Mouse (Mus musculus) forebrain, embryonic 14.5 days (tissue): ENCODE measurements around the gene Ilf3. TPM values are rescaled to one million over a fixed set of nuclear protein-coding genes. Genes with fewer than 3 reads are reported as not detected.

ENCODE experiments used
- ATAC-seq: fragments of 200-750 bp; cut with Nextera tagmentation; 2 replicates; pipeline ENCODE4 v1.8.0; 2017; ENCODE audit warnings: mild to moderate bottlenecking, moderate library complexity
- DNase-seq: peaks from one replicate; pipeline ENCODE4 v3.0.0-alpha.2; 2015; ENCODE audit warnings: low spot score
- H3K27ac ChIP-seq: fragments of 300-500 bp; sonication (generic); 2 replicates; pipeline ENCODE4 v1.5.1; 2014; ENCODE audit warnings: low read depth, mild to moderate bottlenecking, control low read depth, low read length, moderate library complexity
- H3K27me3 ChIP-seq: fragments of 300-500 bp; sonication (generic); replicated peaks from 2 replicates; pipeline ENCODE4 v1.6.1; 2014; ENCODE audit warnings: low read length, control low read depth, mixed read lengths; ENCODE audit not compliant: control insufficient read depth, insufficient read depth
- H3K36me3 ChIP-seq: fragments of 300-500 bp; sonication (generic); 2 replicates; pipeline ENCODE4 v1.6.1; 2014; ENCODE audit warnings: low read length, control low read depth; ENCODE audit not compliant: control insufficient read depth, insufficient read depth
- H3K4me1 ChIP-seq: fragments of 300-500 bp; sonication (generic); 2 replicates; pipeline ENCODE4 v1.6.1; 2014; ENCODE audit warnings: antibody characterized with exemption, low read length, control low read depth; ENCODE audit not compliant: control insufficient read depth, insufficient read depth
- H3K4me2 ChIP-seq: fragments of 300-500 bp; sonication (generic); 2 replicates; pipeline ENCODE4 v1.6.1; 2014; ENCODE audit warnings: mild to moderate bottlenecking, control low read depth, low read length
- H3K4me3 ChIP-seq: fragments of 300-500 bp; sonication (generic); 2 replicates; pipeline ENCODE4 v1.5.1; 2014; ENCODE audit warnings: low read depth, low read length, control low read depth
- H3K9ac ChIP-seq: fragments of 300-500 bp; sonication (generic); 2 replicates; pipeline ENCODE4 v1.6.1; 2014; ENCODE audit warnings: mild to moderate bottlenecking, low read length, control low read depth, moderate library complexity
- H3K9me3 ChIP-seq: fragments of 300-500 bp; sonication (generic); replicated peaks from 2 replicates; pipeline ENCODE4 v1.6.1; 2016; ENCODE audit warnings: low read length, control low read depth, mixed read lengths; ENCODE audit not compliant: control insufficient read depth
- WGBS: fragments of 180-500 bp; shearing (Covaris S2); extraction: QIAGEN DNeasy Blood & Tissue Kit; methylation state at CpG from one replicate; pipeline ENCODE4 v1.1.7; 2014; 5-methylcytosine and 5-hydroxymethylcytosine counted together
- polyA plus RNA-seq: library from polyadenylated mRNA; unstranded; fragments of >200 nt; fragmentation: Nextera tagmentation; extraction: Ambion mirVana; gene quantifications from 2 replicates; pipeline ENCODE4 v1.2.1, GENCODE M21; 2014

The Ilf3 gene
- polyA plus RNA-seq, 1 experiment from 2014 or later = 249 TPM

- H3K27me3 ChIP-seq = no peaks in the 10 kb centered on the region
- no peaks in the 10 kb centered on the region for H3K4me1 ChIP-seq
- H3K9ac ChIP-seq = no peak overlapping the region
- ATAC-seq (no peak), DNase-seq (no peak)
- peaks cover 90% of the 10 kb centered on the region for H3K36me3 ChIP-seq
- WGBS = 94% methylated on average over 5 of the region's 5 CpGs
- no peak overlapping the region for H3K4me2 ChIP-seq
- H3K9me3 ChIP-seq = no peaks in the 10 kb centered on the region
- H3K27ac ChIP-seq = no peak overlapping the region
- H3K4me3 ChIP-seq = no peak overlapping the region
Measured at GRCm38 (mm10) chr9:21403745-21404144, 36.1 kb downstream of the Ilf3 start.

- H3K9me3 ChIP-seq = no peaks in the 10 kb centered on the region
- DNase-seq (no peak), ATAC-seq (no peak)
- peaks cover 72% of the 10 kb centered on the region for H3K36me3 ChIP-seq
- H3K4me1 ChIP-seq = no peaks in the 10 kb centered on the region
- H3K27me3 ChIP-seq = no peaks in the 10 kb centered on the region
- no peak overlapping the region for H3K9ac ChIP-seq
- H3K4me3 ChIP-seq = no peak overlapping the region
- 80% methylated on average over 4 of the region's 4 CpGs for WGBS
- H3K27ac ChIP-seq = no peak overlapping the region
- H3K4me2 ChIP-seq = no peak overlapping the region
Measured at GRCm38 (mm10) chr9:21405525-21405924, 37.9 kb downstream of the Ilf3 start.

GRCm38 (mm10) chr9:21407951-21408350 is 40.3 kb downstream of the Ilf3 start:
- Histone ChIP-seq H3K4me1 (0 out of 2 replicates have a peak, but pooled peaks cover 2% of the 10 kb centered on the region), H3K9me3 (no peaks in the 10 kb centered on the region), H3K27ac (no peak overlapping the region), H3K4me3 (no peak overlapping the region), H3K36me3 (peaks cover 48% of the 10 kb centered on the region), H3K27me3 (no peaks in the 10 kb centered on the region), H3K9ac (no peak overlapping the region), H3K4me2 (no peak overlapping the region)
- DNase-seq (peak; percentile 49), ATAC-seq (no peak)
- WGBS = 22% methylated on average over 4 of the region's 4 CpGs

GRCm38 (mm10) chr9:21408624-21409023 is 41.0 kb downstream of the Ilf3 start:
- Histone ChIP-seq H3K36me3 (peaks cover 41% of the 10 kb centered on the region), H3K9ac (no peak overlapping the region), H3K4me2 (no peak overlapping the region), H3K4me1 (0 out of 2 replicates have a peak, but pooled peaks cover 2% of the 10 kb centered on the region), H3K27ac (no peak overlapping the region), H3K4me3 (no peak overlapping the region), H3K9me3 (no peaks in the 10 kb centered on the region), H3K27me3 (no peaks in the 10 kb centered on the region)
- ATAC-seq (no peak), DNase-seq (no peak)
- WGBS = 74% methylated on average over 7 of the region's 7 CpGs

GRCm38 (mm10) chr9:21409592-21410317 is 42.1 kb downstream of the Ilf3 start:
- H3K9me3 ChIP-seq = no peaks in the 10 kb centered on the region
- no peak overlapping the region for H3K4me3 ChIP-seq
- ATAC-seq (peak; percentile 35; the same call in 1 of the 2 replicates), DNase-seq (peak; percentile 89)
- H3K4me1 ChIP-seq = 0 out of 2 replicates have a peak, but pooled peaks cover 2% of the 10 kb centered on the region
- H3K9ac ChIP-seq = no peak overlapping the region
- H3K27me3 ChIP-seq = no peaks in the 10 kb centered on the region
- no peak overlapping the region for H3K27ac ChIP-seq
- peaks cover 34% of the 10 kb centered on the region for H3K36me3 ChIP-seq
- WGBS = 34% methylated on average over 9 of the region's 9 CpGs
- H3K4me2 ChIP-seq = no peak overlapping the region

DNA sequence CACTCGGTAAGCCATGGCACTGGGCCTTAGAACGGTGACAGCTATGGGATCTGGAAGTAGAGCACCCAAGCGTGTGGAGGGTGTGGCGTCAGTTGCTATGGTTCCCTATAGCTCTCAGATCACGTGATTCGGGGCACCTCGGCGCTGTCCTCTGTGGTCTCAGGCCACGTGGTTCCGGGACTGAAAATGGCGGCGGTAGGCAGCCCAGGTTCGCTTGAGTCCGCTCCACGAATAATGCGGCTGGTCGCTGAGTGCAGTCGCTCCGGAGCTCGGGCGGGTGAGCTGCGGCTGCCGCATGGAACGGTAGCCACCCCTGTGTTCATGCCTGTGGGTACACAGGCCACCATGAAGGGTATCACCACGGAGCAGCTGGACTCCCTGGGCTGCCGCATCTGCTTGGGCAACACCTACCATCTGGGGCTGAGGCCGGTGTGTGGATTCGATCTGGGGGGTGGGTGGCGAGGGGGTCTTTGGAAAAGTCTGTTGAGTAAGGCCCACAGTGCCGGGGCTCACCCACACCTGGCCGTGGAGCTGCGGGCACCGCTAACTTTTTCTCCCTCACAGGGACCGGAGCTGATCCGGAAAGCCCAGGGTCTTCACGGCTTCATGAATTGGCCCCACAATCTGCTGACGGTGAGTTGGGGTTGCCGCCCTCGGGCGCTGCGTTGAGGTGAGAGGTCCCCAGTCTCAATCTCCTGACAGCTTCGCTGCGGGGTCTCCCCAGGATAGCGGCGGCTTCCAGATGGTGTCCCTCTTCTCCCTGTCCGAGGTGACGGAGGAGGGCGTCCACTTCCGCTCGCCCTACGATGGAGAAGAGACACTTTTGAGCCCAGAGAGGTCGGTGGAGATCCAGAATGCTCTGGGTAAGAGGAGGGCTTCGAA is 44.2 kb downstream of the Ilf3 start, which contains the start of gene Qtrt1:
Gene Qtrt1, plus strand, starts transcription at position 169 of the 882 bp plus-strand sequence.
- H3K9ac ChIP-seq = peak within 1 kb of the TSS; percentile 77
- H3K36me3 ChIP-seq = peaks cover 30% of the 10 kb centered on the region
- H3K27ac ChIP-seq = peak within 1 kb of the TSS; percentile 10; the same call in 1 of the 2 replicates
- H3K9me3 ChIP-seq = no peaks in the 10 kb centered on the region
- H3K27me3 ChIP-seq = no peaks in the 10 kb centered on the region
- peak within 1 kb of the TSS; percentile 83 for H3K4me2 ChIP-seq
- peak within 1 kb of the TSS; percentile 71 for H3K4me3 ChIP-seq
- 0 out of 2 replicates have a peak, but pooled peaks cover 2% of the 10 kb centered on the region for H3K4me1 ChIP-seq
- 2% methylated on average over 53 of the region's 53 CpGs for WGBS
- ATAC-seq (peak; percentile 96), DNase-seq (peak; percentile 97)

DNA sequence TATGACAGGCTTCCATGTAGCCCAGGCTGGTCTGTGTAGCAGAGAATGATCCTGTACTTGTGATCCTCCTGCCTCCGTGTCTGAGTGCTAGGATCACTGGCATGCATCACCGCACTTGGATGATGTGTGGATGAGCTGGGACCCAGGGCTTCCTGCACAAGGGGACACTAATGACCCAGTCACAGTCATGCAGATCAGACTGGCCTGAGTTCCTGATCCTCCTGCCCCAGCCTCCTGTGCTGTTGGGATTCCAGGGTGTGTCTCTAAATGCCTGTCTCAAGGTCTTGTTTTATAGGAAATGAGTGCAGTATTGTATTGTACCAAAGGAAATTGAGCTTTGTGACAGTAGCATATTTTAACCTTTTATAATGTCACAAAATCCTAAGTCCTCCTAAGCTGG is 50.2 kb downstream of the Ilf3 start:
- H3K27ac ChIP-seq = no peak overlapping the region
- no peak for ATAC-seq
- H3K4me1 ChIP-seq = no peaks in the 10 kb centered on the region
- no peak overlapping the region for H3K9ac ChIP-seq
- H3K4me2 ChIP-seq = no peak overlapping the region
- no peaks in the 10 kb centered on the region for H3K9me3 ChIP-seq
- DNase-seq = no peak
- 96% methylated on average over 2 of the region's 2 CpGs for WGBS
- no peak overlapping the region for H3K4me3 ChIP-seq
- H3K36me3 ChIP-seq = peaks cover 63% of the 10 kb centered on the region
- no peaks in the 10 kb centered on the region for H3K27me3 ChIP-seq

DNA sequence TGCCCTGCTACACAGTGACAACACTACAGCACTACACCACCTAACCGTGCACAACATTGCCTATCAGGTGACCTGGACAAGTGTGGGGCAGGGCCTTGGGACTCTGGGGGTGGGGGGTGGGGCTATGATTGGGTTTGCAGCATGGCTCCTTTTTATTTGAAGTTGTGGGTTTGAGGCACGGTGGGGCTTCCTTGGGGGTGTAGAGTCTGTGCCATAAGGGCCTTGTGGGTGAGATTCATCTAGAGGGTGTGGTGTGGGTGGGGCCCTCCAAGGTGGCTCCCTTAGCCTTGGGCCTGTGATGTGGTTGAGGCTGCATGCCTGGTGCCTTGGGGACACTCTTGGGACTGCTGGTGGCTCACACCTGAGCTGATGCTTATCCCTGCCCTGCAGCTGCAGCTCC is 52.0 kb downstream of the Ilf3 start:
- Histone ChIP-seq H3K4me3 (no peak overlapping the region), H3K4me2 (no peak overlapping the region), H3K9me3 (no peaks in the 10 kb centered on the region), H3K36me3 (peaks cover 60% of the 10 kb centered on the region), H3K4me1 (no peaks in the 10 kb centered on the region), H3K9ac (no peak overlapping the region), H3K27ac (no peak overlapping the region), H3K27me3 (no peaks in the 10 kb centered on the region)
- 93% methylated on average over 2 of the region's 2 CpGs for WGBS
- DNase-seq = no peak
- ATAC-seq = no peak
